Mouse (Mus musculus) spleen, adult 2 months (tissue): ENCODE measurements around the gene Fry.

ENCODE experiments used
- CTCF ChIP-seq: fragments of 200-500 bp; IDR thresholded peaks from 2 replicates; pipeline ENCODE4 v1.5.1; 2011; ENCODE audit warnings: mild to moderate bottlenecking, inconsistent platforms; ENCODE audit not compliant: insufficient read depth, insufficient read length, insufficient replicate concordance; ENCODE audit errors: extremely low read depth
- POLR2A ChIP-seq: fragments of 200-500 bp; IDR thresholded peaks from 2 replicates; pipeline ENCODE4 v1.6.1; 2011; ENCODE audit warnings: low read depth, low read length, inconsistent platforms

- TF ChIP-seq POLR2A (no peak), CTCF (no peak)
Observed at GRCm38 (mm10) chr5:150367027-150367426, 248.6 kb downstream of the Fry start.
